ENCODE assay signal across 4 mouse cellular contexts in genomic region chr5:28450126-28450890, GRCm38 (mm10). TPM values are rescaled to one million over a fixed set of nuclear protein-coding genes. Genes with fewer than 3 reads are reported as not detected.
"Had no signal": no experiment of that assay in that cellular context is flagged by ENCODE, and none has a peak within 500 bp of the region (broad histone marks: within the 10 kb centered on the region; RNA-seq: fewer than 3 reads in every experiment).

No protein-coding gene starts in this region.

- H3K4me2 ChIP-seq: limb, embryonic 15.5 days; liver, embryonic 13.5 days; midbrain, embryonic 15.5 days had no signal

- H3K9ac ChIP-seq: limb, embryonic 15.5 days; liver, embryonic 13.5 days; midbrain, embryonic 15.5 days had no signal

- H3K36me3 ChIP-seq: limb, embryonic 15.5 days; liver, embryonic 13.5 days; midbrain, embryonic 15.5 days had no signal

- H3K27me3 ChIP-seq: midbrain, embryonic 15.5 days had no signal

- H3K27ac ChIP-seq: layer of hippocampus, adult 2 months; limb, embryonic 15.5 days; liver, embryonic 13.5 days; midbrain, embryonic 15.5 days had no signal

- H3K9me3 ChIP-seq: limb, embryonic 15.5 days; liver, embryonic 13.5 days; midbrain, embryonic 15.5 days had no signal

- H3K4me3 ChIP-seq: layer of hippocampus, adult 2 months; limb, embryonic 15.5 days; liver, embryonic 13.5 days; midbrain, embryonic 15.5 days had no signal

- H3K4me1 ChIP-seq: limb, embryonic 15.5 days; liver, embryonic 13.5 days; midbrain, embryonic 15.5 days had no signal

RNA-seq across cellular contexts. Expression of gene Shh, which starts 16.7 kb away (rescaled TPM):
- polyA plus RNA-seq: liver, embryonic 13.5 days had no signal
